Mouse (Mus musculus): Measurements from ENCODE around the gene Foxl2.
A peak's percentile ranks its signal among the peaks of the same experiment; 100 is the strongest.

The Foxl2 gene

GRCm38 (mm10) chr9:98962478-98963142, 7.5 kb downstream of the Foxl2 start:
- DNase-seq = no peak

GRCm38 (mm10) chr9:98963661-98964060, 8.6 kb downstream of the Foxl2 start:
- DNase-seq = no peak

GRCm38 (mm10) chr9:98965084-98965483, 10.0 kb downstream of the Foxl2 start:
- no peak for DNase-seq

GRCm38 (mm10) chr9:98973101-98973521, 18.0 kb downstream of the Foxl2 start:
- DNase-seq = no peak

GRCm38 (mm10) chr9:98973561-98973960, 18.5 kb downstream of the Foxl2 start:
- no peak for DNase-seq

- no peak for DNase-seq
Measured at GRCm38 (mm10) chr9:98974898-98975297, 19.8 kb downstream of the Foxl2 start.

- no peak for DNase-seq
Measured at GRCm38 (mm10) chr9:98976081-98976480, 21.0 kb downstream of the Foxl2 start.

GRCm38 (mm10) chr9:98976520-98976919, 21.4 kb downstream of the Foxl2 start:
- no peak for DNase-seq

GRCm38 (mm10) chr9:98979431-98980416, 24.6 kb downstream of the Foxl2 start:
- peak; percentile 85 to 90 for DNase-seq

- peak; percentile 99 to 100 for DNase-seq
Measured at GRCm38 (mm10) chr9:98985800-98986475, 30.9 kb downstream of the Foxl2 start, which contains the start of gene Faim. Gene Faim, plus strand, starts transcription at chr9:98986373.

GRCm38 (mm10) chr9:98986476-98987096, 31.5 kb downstream of the Foxl2 start:
- peak in 1 of 2 experiments; percentile 12 for DNase-seq

GRCm38 (mm10) chr9:98987131-98987530, 32.0 kb downstream of the Foxl2 start:
- DNase-seq = no peak

GRCm38 (mm10) chr9:98994103-98994502, 39.0 kb downstream of the Foxl2 start:
- no peak for DNase-seq

- DNase-seq = no peak
Measured at GRCm38 (mm10) chr9:98999881-99000339, 44.8 kb downstream of the Foxl2 start.

GRCm38 (mm10) chr9:99001326-99001725, 46.2 kb downstream of the Foxl2 start:
- no peak for DNase-seq
